Mouse (Mus musculus): ENCODE results near the gene H2afy2.
A peak's percentile ranks its signal among the peaks of the same experiment; 100 is the strongest.

Gene H2afy2

GRCm38 (mm10) chr10:61782799-61783611 lies 942 bp downstream of the H2afy2 start:
- DNase-seq: peak; percentile 31 to 60

GRCm38 (mm10) chr10:61781461-61782128 lies 2.4 kb downstream of the H2afy2 start:
- no peak for DNase-seq

GRCm38 (mm10) chr10:61766806-61767205 lies 17.1 kb downstream of the H2afy2 start:
- peak in 1 of 2 experiments; percentile 18 for DNase-seq

GRCm38 (mm10) chr10:61765558-61765957 lies 18.4 kb downstream of the H2afy2 start:
- DNase-seq: no peak

GRCm38 (mm10) chr10:61764689-61765088 lies 19.3 kb downstream of the H2afy2 start:
- DNase-seq: peak in 1 of 2 experiments; percentile 27

GRCm38 (mm10) chr10:61759869-61760268 lies 24.1 kb downstream of the H2afy2 start:
- DNase-seq: peak; percentile 31 to 46

- no peak for DNase-seq
These were observed 25.0 kb downstream of the H2afy2 start for GRCm38 (mm10) chr10:61758904-61759303.

- DNase-seq: peak; percentile 89 to 91
These were observed 26.9 kb downstream of the H2afy2 start for GRCm38 (mm10) chr10:61757022-61757421.

GRCm38 (mm10) chr10:61753071-61753470 lies 30.9 kb downstream of the H2afy2 start:
- no peak for DNase-seq

- peak in 1 of 2 experiments; percentile 23 for DNase-seq
These were observed 32.3 kb downstream of the H2afy2 start for GRCm38 (mm10) chr10:61751534-61752219.

- DNase-seq: no peak
These were observed 33.9 kb downstream of the H2afy2 start for GRCm38 (mm10) chr10:61750014-61750413.

GRCm38 (mm10) chr10:61747302-61747701 lies 36.6 kb downstream of the H2afy2 start:
- no peak for DNase-seq

GRCm38 (mm10) chr10:61745133-61745532 lies 38.8 kb downstream of the H2afy2 start:
- DNase-seq: no peak

- no peak for DNase-seq
These were observed 41.6 kb downstream of the H2afy2 start for GRCm38 (mm10) chr10:61742336-61742735.

GRCm38 (mm10) chr10:61741873-61742272 lies 42.1 kb downstream of the H2afy2 start:
- DNase-seq: no peak

GRCm38 (mm10) chr10:61741306-61741705 lies 42.6 kb downstream of the H2afy2 start:
- DNase-seq: no peak

- DNase-seq: no peak
These were observed 45.8 kb downstream of the H2afy2 start for GRCm38 (mm10) chr10:61738126-61738525.

GRCm38 (mm10) chr10:61737537-61737936 lies 46.4 kb downstream of the H2afy2 start:
- no peak for DNase-seq

GRCm38 (mm10) chr10:61736671-61737078 lies 47.3 kb downstream of the H2afy2 start:
- no peak for DNase-seq

- DNase-seq: peak in 1 of 2 experiments; percentile 30
These were observed 49.6 kb downstream of the H2afy2 start for GRCm38 (mm10) chr10:61734377-61734776.

GRCm38 (mm10) chr10:61730171-61730570 lies 53.8 kb downstream of the H2afy2 start:
- DNase-seq: no peak

- DNase-seq: no peak
These were observed 54.8 kb downstream of the H2afy2 start for GRCm38 (mm10) chr10:61729181-61729580.

GRCm38 (mm10) chr10:61723271-61723670 lies 60.7 kb downstream of the H2afy2 start:
- no peak for DNase-seq
